Mouse (Mus musculus): ENCODE data around the gene Calhm6. TPM values are rescaled to one million over a fixed set of nuclear protein-coding genes. Genes with fewer than 3 reads are reported as not detected.

The Calhm6 gene
- polyA plus RNA-seq, 1 experiment, result 1.8 TPM

DNA sequence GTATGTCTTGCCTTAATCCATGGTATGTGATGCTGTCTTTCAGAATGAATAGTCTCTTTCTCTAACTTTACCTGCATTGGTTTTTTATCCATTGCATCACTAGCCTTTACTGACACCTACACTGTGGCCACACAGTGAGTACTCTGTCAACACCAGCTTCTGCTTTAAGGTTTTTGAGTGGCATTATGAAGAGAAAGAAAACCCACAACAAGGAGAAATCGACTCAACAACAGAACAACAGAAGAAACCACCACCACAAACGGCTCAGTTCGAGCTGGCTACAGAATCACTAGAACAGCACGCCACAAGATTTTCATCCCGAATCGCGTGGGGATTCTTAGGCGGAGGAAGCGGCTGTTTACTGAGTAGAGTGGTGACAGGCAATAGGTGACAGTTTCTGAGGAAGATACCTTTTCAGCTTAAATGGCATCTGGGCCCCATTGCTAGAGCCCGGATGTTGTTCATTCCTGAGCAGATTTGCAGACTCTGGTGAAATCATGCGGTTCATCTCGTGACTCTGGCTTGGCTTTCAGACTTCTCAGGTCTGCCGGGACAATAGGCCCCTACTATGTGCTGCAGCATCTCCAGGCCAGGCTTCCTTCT is 16.8 kb downstream of the Calhm6 start:
- DNase-seq (ENCODE audit: low spot score), result no peak

DNA sequence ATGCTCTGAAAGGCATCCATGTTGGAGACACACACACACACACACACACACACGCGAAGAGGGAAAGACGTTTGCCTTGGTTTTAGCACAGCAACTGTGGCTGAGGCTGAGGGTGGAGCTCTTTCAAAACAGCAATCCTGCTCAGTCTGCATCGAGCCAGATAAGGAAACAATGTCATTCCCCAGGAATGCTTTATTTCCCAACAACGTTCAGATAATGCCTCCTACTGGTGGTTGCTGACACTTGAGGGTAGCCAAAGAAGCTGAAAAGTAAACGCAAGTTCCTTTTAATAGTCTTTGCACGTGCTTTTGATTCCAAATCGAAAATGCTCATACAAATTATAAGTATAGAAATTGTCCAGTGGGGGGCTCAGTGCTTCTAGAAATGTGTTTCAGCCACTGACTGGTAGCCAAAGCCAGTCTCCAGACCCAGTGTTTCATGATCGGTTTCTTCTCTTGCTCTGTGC is 31.3 kb downstream of the Calhm6 start, which contains the start of gene Calhm5:
Gene Calhm5, minus strand, starts transcription at position 102 of the 466 bp plus-strand sequence.
- DNase-seq (ENCODE audit: low spot score), result peak; percentile 18

DNA sequence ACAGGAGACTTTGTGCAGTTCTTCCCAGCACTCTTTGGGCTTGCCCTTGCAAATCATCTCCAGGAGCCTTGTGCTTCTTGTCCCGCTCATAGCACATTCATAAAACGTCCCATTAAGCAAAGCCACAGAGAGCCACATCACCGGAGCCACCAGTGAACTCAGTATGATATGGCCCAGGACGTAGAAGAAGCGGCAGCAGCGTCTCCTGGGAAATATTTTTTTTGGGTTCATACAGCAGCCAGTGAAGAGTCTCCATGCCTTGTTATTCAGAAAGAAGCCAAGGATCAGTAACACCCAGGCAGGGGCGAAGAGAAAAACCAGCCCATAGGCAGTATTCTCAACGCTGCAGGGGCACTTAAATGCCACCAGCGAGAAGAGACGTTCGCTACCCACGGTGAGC is 31.8 kb downstream of the Calhm6 start:
- no peak for DNase-seq (ENCODE audit: low spot score)

DNA sequence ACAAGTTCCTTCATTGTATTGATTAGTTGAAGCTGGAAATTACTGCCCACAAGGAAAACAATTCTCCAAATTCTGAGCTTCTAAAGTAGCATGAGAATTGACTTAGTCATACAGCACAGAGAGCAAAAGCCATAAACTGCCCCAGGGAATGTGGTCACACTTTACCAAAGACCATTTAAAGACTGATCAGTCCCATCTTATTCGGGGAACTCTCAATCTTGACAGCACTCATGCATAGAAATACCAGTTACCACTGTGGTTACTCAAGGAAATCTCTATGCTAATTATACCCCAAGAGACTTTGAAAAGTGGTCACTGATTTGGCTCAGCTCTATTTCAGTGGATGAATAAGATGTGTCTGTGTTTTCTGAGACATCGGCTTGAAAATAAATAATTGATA is 32.6 kb downstream of the Calhm6 start:
- no peak for DNase-seq (ENCODE audit: low spot score)

DNA sequence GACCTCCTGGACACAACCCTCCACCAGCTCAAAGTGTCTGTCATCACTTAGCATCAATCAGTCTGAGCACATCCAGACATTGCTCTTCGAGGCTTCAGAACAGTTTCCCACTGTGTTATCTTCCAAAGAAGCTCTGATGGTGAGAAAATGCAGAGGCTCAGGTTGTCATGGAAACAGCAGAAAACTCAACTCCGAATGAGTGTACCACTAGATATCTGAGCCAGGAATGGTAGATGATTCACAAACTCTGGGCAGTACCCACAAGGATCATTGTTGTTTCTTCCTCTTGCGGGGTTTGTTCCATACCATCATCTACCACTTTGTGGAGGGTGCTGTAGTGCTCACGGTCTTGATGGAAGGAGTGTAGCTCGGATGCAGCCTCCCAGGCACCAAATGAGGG is 35.9 kb downstream of the Calhm6 start:
- DNase-seq (ENCODE audit: low spot score), result no peak

DNA sequence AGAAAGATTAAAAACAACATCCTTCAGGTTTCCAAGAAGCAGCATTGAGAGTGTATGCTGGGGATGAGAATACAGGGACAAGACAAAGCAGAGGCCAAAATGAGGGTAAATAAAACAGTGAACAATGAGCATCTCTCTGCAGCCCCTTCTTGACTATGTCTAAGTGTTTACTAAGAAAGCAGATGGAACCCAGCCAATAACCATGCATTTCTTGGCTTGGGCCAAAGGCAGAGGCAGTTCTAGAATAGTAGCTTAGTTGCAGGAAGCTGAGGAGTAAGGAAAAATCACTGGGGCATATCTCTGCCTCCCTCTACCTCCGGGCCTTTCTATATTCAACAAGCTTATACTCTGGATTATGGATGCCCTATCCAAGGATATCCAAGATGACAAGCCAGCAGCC is 37.3 kb downstream of the Calhm6 start:
- DNase-seq (ENCODE audit: low spot score), result no peak

DNA sequence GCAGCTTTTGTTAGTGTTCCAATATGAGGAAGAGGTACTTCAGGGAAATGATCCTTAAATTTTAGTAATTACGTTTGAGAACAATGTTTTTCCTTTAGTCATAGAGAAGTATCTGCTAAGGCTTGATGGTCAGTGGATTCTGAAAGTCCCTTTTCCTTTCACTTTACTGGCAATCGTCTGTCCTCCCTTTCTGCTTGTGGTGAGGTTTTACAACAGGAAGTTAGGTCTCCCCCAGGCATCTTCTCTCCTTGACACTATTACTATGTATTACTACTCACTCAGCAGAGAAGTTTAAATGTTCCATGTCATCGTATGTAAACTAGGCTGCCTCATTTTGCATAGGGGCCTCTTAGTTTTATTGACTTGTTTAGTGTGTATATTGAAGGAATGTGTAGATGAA is 38.3 kb downstream of the Calhm6 start:
- DNase-seq (ENCODE audit: low spot score), result no peak

DNA sequence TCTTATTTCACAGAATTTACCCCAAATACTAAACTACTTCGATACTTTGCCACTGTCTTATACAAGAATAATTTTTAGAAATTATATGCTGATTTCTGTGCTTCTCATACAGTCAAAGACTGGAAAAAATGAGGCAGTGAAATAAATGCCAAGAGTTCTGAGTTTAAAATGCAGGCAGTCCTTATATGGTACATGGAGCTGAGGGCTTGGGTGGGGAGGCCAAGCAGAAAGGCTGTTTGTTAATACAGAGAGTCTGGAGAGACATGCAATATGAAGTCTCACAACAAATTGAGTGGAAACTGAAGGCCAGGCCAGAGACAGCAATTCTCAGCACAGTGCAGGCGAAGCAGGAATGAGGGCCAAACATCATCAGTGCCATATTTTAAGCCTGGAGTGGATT is 39.3 kb downstream of the Calhm6 start:
- no peak for DNase-seq (ENCODE audit: low spot score)

DNA sequence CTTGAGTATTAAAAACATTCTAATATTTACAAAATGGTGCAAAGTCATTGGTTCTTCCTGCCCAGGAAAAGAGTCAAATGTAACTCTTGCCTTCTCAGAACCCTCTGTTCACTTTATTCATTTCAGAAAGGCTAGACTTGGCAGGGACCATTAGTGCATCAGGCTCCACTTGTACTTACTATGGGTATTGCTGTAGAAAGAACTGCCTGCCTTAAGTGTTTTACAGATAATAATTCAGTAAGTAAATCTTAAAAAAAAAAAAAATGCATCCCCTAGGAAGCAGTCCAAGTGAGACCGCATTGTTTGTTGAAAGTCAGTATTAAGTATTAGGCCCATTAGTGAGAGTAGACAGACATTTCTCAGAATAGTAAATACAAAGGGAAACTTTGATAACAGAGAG is 41.3 kb downstream of the Calhm6 start:
- DNase-seq (ENCODE audit: low spot score), result no peak

Other genes starting within 250 kb of the Calhm6 start
- 1.7 and 1.8 TPM in 2 replicates for gene Rsph4a, start 222.9 kb downstream of the Calhm6 start, polyA plus RNA-seq (2012; rRNA removed)
- 13.2 and 16.1 TPM in 2 replicates for gene Zup1, start 176.7 kb downstream of the Calhm6 start, polyA plus RNA-seq (2012; rRNA removed)
- 66.1 and 68.9 TPM in 2 replicates for gene Rwdd1, start 108.4 kb downstream of the Calhm6 start, polyA plus RNA-seq (2012; rRNA removed)
- 0.07 TPM in 1 of 2 replicates, not detected in the other for gene Trappc3l, start 90.4 kb downstream of the Calhm6 start, polyA plus RNA-seq (2012; rRNA removed)
- gene Calhm4, start 83.7 kb downstream of the Calhm6 start, polyA plus RNA-seq (2012; rRNA removed), result 0.03 TPM in 1 of 2 replicates, not detected in the other
- gene Calhm5, start 31.5 kb downstream of the Calhm6 start, polyA plus RNA-seq (2012; rRNA removed), result 7.3 and 7.7 TPM in 2 replicates
- 15.9 and 17.6 TPM in 2 replicates for gene Dse, start 79.7 kb upstream of the Calhm6 start, polyA plus RNA-seq (2012; rRNA removed)
- gene Tspyl1, start 154.2 kb upstream of the Calhm6 start, polyA plus RNA-seq (2012; rRNA removed), result 52.8 and 58.2 TPM in 2 replicates
- gene Tspyl4, start 169.5 kb upstream of the Calhm6 start, polyA plus RNA-seq (2012; rRNA removed), result 11.1 and 15.2 TPM in 2 replicates